Mouse (Mus musculus): ENCODE data around the gene Rcor1.
A peak's percentile ranks its signal among the peaks of the same experiment; 100 is the strongest.
"Not testable (repeated sequence)": the region's sequence is repeated elsewhere in the genome, so short reads cannot be mapped to it uniquely, and the experiment has no call there.

Gene Rcor1

DNA sequence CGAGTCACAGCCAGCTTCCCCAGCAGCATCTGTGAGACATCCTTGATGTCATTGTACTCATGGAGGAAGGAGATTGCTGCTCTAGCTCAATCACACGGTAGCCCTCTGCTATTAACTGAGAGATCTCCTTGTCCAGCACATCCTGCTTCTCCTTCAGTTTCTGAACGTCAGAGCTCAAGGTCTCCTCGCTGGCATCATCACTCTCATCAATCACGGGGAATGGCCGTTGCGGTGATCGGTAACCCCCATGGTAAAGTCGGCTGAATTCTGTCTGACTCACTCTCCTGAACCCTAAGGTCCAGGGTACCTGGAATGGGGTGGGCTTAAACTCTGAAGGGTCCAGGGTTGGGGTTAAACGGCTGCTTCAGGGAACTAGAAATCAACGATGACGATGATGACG is 28.7 kb downstream of the Rcor1 start:
- no peak for DNase-seq (ENCODE audit: low spot score in 2 of 2)

DNA sequence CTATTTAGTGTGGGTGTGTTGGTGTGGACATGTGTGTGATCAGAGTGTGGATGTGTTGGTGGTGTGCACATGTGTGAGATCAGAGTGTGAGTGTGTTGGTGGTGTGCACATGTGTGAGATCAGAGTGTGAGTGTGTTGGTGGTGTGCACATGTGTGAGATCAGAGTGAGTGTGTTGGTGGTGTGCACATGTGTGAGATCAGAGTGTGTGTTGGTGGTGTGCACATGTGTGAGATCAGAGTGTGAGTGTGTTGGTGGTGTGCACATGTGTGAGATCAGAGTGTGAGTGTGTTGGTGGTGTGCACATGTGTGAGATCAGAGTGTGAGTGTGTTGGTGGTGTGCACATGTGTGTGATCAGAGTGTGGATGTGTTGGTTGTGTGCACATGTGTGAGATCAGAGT is 30.1 kb downstream of the Rcor1 start:
- not testable (repeated sequence) for DNase-seq (ENCODE audit: low spot score in 2 of 2)

DNA sequence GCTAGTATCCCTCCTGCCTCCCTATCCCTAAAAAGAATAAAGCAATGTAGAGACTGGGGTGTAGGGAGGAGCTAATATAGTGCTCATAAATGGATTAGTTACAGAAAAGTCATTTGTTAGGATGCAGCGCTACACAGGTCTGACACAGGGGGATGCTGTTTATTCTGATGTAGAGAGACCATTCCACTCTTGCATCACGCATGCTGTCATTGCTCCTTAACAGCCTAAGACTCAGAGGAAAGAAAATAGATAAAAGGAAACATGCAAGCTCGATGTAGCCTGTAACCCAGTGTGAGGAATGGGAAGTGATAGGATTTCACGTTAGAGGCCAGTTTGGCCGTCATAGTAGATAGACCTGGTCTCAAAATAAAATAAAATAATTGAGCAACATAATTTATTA is 31.9 kb downstream of the Rcor1 start:
- no peak for DNase-seq (ENCODE audit: low spot score in 2 of 2)

- DNase-seq (ENCODE audit: low spot score in 2 of 2), result peak in 1 of 2 experiments; percentile 19
Observed at GRCm38 (mm10) chr12:111071477-111072152, 32.5 kb downstream of the Rcor1 start.

GRCm38 (mm10) chr12:111076385-111076965 is 37.3 kb downstream of the Rcor1 start:
- peak in 1 of 2 experiments; percentile 35 for DNase-seq (ENCODE audit: low spot score in 2 of 2)

- no peak for DNase-seq (ENCODE audit: low spot score in 2 of 2)
Observed at GRCm38 (mm10) chr12:111085579-111085978, 46.4 kb downstream of the Rcor1 start.

- DNase-seq (ENCODE audit: low spot score in 2 of 2), result no peak
Observed at GRCm38 (mm10) chr12:111087066-111087465, 47.9 kb downstream of the Rcor1 start.

DNA sequence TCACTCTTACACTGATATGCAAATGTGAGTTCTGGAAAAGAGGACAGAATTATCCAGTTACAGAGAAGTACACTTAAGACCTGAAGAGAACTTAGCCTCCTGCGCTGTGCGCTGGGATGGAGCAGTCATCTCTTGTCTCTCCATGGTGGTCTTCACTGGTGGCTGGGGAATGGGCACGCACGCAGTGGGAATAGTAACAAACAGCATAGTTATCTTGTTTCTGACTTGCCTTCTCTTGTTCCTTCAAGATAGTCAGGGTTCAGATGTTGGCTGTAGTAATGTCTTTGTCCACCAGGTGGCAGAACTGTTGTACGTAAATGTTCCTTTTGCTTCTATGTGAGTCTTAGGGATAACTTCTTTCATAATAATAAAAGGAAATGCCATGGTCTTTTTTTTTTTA is 49.0 kb downstream of the Rcor1 start:
- DNase-seq (ENCODE audit: low spot score in 2 of 2), result peak; percentile 91 to 93

- peak; percentile 37 to 44 for DNase-seq (ENCODE audit: low spot score in 2 of 2)
Observed at GRCm38 (mm10) chr12:111088731-111089141, 49.6 kb downstream of the Rcor1 start.

DNA sequence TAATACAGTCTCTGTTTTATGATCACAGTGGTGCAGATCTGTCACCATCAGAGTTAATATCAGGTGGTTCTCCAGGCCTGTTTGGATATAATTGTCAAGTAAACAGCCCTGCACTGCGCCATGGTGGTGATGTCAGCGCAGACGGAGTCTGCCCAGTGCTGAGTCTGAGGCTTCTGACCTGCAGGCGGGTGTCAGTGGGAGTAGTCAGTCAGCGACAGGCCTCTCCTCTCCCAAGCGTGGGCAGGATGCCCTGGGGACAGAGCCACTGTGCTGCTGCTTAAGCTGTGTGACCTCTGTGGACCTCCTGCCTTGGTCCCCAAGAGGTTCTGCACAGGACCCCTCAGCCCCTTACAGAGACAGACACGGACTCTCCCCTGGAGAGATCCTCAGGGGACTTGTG is 50.0 kb downstream of the Rcor1 start:
- DNase-seq (ENCODE audit: low spot score in 2 of 2), result peak in 1 of 2 experiments; percentile 32

DNA sequence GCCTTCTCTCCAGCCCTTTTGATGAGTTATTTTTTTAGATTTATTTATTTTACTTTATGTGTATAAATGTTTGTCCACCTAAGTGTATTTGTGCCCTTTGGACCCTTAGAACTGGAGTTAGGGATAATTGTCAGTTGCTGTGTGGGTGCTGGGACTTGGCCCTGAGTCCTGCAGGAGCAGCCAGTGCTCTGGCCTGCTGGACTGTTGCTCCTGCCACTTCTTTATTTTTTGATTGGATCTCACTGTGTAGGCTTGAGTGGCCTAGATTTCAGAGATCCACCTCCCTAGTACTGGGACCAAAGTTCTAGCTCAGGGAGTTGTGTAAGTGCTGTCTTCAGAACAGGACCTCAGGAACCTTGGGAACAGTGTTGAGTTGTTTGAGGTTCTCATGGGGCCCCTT is 51.6 kb downstream of the Rcor1 start:
- DNase-seq (ENCODE audit: low spot score in 2 of 2), result no peak

DNA sequence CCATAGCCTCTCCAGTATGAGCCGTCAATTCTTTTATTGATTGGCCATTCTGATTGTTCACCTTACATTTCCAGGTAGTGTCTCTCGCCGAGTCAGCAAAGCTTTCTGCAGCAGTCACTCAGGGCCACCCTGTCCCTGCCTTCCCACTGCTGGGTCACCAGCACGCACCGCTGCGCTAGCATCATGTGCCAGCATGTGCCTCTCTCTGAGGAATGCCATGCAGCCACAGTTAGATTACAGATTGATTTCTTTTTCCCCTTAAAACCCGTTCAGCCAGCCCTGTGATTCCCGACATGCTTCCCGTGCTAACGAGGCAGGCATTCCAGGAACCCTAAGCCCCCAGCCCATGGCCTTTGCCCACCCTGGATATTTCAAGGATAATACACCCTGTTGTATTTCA is 52.8 kb downstream of the Rcor1 start:
- DNase-seq (ENCODE audit: low spot score in 2 of 2), result no peak

DNA sequence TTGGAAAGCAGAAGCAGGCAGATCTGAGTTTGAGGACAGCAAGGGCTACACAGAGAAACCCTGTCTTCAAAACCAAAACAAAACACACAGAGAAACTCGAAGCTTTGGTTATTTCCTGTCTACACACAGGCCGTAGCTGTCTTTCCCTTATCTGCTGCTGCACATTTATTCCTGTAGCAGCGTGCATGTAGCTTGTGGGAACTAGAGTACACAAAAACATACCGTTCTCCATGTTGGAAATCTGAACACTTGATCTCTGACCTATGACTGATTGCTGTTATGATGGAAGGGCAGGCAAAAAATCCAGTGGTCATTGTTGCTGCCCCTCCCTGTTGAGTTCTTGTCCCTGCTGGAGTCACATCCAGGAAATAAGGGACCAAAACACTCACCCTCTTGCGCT is 54.9 kb downstream of the Rcor1 start:
- no peak for DNase-seq (ENCODE audit: low spot score in 2 of 2)

- DNase-seq (ENCODE audit: low spot score in 2 of 2), result no peak
Observed at GRCm38 (mm10) chr12:111095086-111095485, 55.9 kb downstream of the Rcor1 start.

- DNase-seq (ENCODE audit: low spot score in 2 of 2), result no peak
Observed at GRCm38 (mm10) chr12:111096249-111096648, 57.1 kb downstream of the Rcor1 start.

GRCm38 (mm10) chr12:111097036-111097435 is 57.9 kb downstream of the Rcor1 start:
- no peak for DNase-seq (ENCODE audit: low spot score in 2 of 2)

- no peak for DNase-seq (ENCODE audit: low spot score in 2 of 2)
Observed at GRCm38 (mm10) chr12:111111176-111111575, 72.0 kb downstream of the Rcor1 start.

DNA sequence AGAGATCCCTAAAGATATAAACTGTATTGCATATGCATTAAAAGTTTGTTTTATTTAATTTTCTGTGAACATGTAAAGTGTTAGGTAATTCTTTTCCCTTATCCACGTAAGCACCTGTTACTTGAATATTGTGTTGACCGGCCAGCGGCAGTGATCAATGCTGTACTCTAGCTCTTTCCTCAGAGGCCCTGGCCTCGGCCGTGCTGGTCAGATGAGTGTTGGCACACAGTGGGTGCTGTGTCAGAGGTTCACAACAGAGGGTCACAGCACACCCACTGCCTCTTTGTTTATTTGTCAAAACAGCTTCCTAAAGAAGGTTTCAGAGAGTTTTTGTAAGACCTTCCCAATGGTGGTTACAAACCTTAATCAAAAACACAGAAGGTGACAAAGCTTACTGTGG is 75.4 kb downstream of the Rcor1 start:
- no peak for DNase-seq (ENCODE audit: low spot score in 2 of 2)

- no peak for DNase-seq (ENCODE audit: low spot score in 2 of 2)
Observed at GRCm38 (mm10) chr12:111119506-111120085, 80.4 kb downstream of the Rcor1 start.

DNA sequence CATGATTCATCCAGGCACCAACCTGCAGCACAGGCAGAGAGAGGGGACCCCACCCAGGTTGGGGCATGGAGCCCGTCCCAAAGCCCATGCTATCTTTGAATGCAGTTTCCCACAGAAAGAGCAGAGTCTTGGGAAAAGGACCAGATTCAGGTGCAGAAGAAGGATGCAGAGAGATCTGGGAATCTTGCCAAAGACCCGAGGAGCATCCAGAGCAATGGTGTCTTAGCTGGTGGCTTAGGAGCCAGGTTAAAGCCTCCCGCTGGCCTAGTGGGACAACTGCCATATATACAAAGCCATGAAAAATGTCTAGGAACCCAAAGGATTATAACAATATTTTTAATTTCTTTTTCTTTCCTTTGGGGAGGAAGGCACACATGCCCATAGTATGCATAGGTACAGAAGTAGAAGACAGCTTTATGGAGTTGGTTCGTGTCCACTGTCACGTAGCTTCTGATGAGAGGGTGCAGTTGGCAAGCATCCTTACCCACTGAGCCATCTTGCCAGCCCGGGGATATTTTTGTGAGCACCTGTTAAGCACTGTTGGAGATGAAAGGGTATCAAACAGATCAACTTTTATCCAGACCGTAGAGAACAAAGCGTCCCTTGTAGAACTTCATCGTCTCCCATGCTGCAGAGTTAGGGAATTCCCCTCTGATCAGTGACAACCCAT is 82.0 kb downstream of the Rcor1 start:
- no peak for DNase-seq (ENCODE audit: low spot score in 2 of 2)

DNA sequence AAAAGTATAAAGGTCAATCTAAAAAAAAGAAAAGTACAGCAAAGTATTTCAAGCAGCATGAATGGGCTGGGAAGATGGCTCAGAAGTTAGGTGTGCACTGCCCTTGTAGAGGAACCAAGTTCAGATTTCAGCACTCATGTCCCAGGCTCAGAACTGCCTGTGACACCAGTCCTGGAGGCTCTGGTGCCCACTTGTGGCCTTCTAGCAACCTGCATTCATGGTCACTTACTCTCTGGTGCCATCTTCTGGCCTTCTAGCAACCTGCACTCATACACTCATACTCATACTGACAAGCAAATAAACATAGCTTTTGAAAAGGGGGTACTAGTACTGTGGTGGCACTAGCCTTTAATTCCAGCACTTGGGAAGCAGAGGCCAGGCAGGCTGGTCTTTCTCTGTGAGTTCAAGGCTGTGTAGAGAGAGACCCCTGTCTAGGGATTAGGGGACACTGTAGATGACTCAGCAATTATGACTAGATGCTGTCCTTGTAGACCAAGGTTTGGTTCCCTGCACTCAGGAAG is 83.2 kb downstream of the Rcor1 start:
- DNase-seq (ENCODE audit: low spot score in 2 of 2), result no peak

DNA sequence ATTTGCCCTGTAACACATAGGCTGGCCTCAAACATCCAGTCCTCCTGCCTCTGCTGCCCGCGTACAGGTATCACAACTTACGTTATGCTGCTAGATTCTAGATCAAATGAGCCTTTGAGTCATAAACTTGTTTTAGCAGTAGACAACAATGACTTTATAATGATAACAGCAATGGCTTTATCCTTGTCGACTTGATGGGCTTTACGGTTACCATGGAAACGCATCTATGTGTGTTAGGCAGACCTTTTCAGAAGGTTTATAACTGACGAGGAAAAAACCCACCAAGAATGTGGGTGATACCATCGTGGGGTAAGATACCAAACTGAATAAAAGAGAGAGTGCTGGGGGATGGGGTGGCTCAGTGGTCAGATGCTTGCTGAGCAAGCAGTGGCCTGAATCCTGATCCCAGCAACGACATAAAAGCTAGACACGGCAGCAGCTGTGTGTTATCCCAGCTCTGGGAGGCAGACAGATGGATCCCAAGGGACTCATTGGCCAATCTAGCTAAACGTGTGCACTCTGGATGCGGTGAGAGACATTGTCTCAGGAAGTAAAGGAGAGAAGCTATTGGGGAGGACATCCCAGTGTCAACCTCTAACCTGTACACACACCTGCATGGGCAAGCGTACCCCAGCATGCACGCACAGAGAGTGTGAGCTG is 85.6 kb downstream of the Rcor1 start:
- DNase-seq (ENCODE audit: low spot score in 2 of 2), result no peak
